Mouse (Mus musculus): ENCODE data around the gene 1810062G17Rik. TPM values are rescaled to one million over a fixed set of nuclear protein-coding genes. Genes with fewer than 3 reads are reported as not detected.

1810062G17Rik gene
- polyA plus RNA-seq, 1 experiment = not detected

DNA sequence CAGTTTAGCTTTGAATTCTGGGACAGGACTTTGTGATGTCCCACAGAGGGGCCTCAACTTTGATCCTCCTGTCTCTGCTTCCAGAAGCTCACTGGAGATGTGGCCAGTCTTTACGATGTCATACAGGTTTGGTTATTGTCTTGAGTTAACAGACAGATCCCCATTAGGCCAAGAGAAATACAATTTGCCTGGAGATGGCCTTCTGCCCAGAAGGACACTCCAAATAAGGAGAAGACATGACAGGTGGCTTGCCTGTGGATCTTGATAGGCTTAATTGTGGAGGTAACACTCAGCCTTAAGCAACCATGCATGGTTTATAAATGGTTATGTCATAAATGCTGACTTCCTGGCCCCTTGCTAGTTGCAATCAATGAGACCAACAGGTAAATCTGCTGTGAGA, 23.2 kb upstream of the 1810062G17Rik start:
- H3K36me3 ChIP-seq (ENCODE audit: control insufficient read depth) = peaks cover 4% of the 10 kb centered on the region; the same call in 1 of the 2 replicates
- H3K9me3 ChIP-seq (ENCODE audit: control insufficient read depth, low read length) = no peaks in the 10 kb centered on the region
- TF ChIP-seq TAL1 (IDR thresholded peaks at IDR 0.05; ENCODE audit: low read length) (no peak), GATA1 (IDR thresholded peaks at IDR 0.05; ENCODE audit: low read length) (no peak)
- no peaks in the 10 kb centered on the region for H3K27me3 ChIP-seq (ENCODE audit: control insufficient read depth)
- no peaks in the 10 kb centered on the region for H3K4me1 ChIP-seq (ENCODE audit: control insufficient read depth)
- no peak overlapping the region for H3K4me3 ChIP-seq (replicated peaks)

DNA sequence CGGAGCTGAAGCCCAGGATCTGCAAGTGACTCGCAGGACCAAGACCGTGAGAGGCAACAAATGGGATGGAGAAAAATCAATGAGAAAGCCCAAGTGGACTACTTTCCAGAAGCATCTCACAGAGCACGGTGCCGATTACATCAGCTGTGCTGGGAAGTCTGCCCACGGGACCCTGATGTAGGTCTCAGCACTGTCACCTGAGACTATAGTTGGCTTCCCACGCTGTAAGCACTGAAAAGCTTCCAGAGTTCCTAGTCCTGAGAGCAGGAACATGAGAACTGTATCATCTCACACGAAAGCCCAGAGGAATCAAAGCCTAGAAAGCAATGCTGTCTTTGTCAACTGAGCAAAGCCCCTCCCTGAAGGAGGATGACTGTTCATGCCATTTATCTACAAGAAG, 20.6 kb upstream of the 1810062G17Rik start:
- H3K4me3 ChIP-seq (replicated peaks) = no peak overlapping the region
- no peaks in the 10 kb centered on the region for H3K9me3 ChIP-seq (ENCODE audit: control insufficient read depth, low read length)
- TF ChIP-seq GATA1 (IDR thresholded peaks at IDR 0.05; ENCODE audit: low read length) = no peak
- H3K27me3 ChIP-seq (ENCODE audit: control insufficient read depth) = no peaks in the 10 kb centered on the region
- H3K4me1 ChIP-seq (ENCODE audit: control insufficient read depth) = no peaks in the 10 kb centered on the region
- H3K36me3 ChIP-seq (ENCODE audit: control insufficient read depth) = peaks cover 2% of the 10 kb centered on the region; the same call in 1 of the 2 replicates

DNA sequence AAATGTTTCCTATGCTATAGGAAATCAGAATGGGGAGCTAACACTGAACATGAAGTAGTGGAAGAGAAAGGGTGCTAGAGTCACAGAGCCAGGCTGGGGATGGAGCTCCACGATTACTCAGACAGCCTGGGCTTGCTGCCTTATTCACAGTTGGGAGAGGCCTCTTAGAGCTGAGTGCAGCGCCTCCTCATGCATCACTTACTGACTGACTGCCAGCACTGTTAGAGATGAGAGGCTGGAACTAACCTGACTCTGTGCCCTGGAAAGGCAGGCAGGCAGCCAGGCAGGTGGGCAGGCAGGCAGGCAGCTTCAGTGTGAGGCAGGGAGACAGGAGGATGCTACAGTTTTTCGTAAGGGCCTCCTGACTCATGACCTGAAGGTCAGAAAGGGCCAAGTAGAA, 20.2 kb upstream of the 1810062G17Rik start:
- peaks cover 2% of the 10 kb centered on the region; the same call in 1 of the 2 replicates for H3K36me3 ChIP-seq (ENCODE audit: control insufficient read depth)
- no peak overlapping the region for H3K4me3 ChIP-seq (replicated peaks)

DNA sequence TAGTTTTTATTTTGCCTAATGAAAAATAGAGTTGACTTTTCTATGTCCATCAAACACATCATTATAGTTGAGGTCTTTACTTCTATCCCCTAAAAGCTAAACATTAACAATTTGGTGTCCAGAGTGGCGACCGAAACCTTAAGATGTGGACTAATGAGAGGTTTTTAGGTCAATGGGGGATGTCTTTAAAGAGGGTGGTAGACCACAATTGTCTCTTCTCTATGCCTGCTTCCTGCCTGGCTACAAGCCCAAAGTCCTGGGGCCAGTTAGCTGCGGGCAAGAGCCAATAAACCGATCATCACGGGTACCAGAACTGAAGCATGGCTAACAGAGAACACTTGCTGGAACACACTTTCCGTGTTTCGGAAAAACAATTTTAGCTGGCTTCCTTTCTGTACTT, 15.0 kb upstream of the 1810062G17Rik start:
- H3K4me1 ChIP-seq (ENCODE audit: control insufficient read depth) = no peaks in the 10 kb centered on the region
- no peak overlapping the region for H3K4me3 ChIP-seq (replicated peaks)
- TF ChIP-seq GATA1 (IDR thresholded peaks at IDR 0.05; ENCODE audit: low read length) (no peak), TAL1 (IDR thresholded peaks at IDR 0.05; ENCODE audit: low read length) (no peak)
- no peaks in the 10 kb centered on the region for H3K9me3 ChIP-seq (ENCODE audit: control insufficient read depth, low read length)
- H3K27me3 ChIP-seq (ENCODE audit: control insufficient read depth) = no peaks in the 10 kb centered on the region
- H3K36me3 ChIP-seq (ENCODE audit: control insufficient read depth) = peaks cover 2% of the 10 kb centered on the region; the same call in 1 of the 2 replicates

More for the DNA sequence above, 20.2 kb upstream of the 1810062G17Rik start:
- TF ChIP-seq TAL1 (IDR thresholded peaks at IDR 0.05; ENCODE audit: low read length) = no peak
- no peak for TF ChIP-seq GATA1 (IDR thresholded peaks at IDR 0.05; ENCODE audit: low read length)
- Histone ChIP-seq H3K9me3 (ENCODE audit: control insufficient read depth, low read length) (no peaks in the 10 kb centered on the region), H3K4me1 (ENCODE audit: control insufficient read depth) (no peaks in the 10 kb centered on the region), H3K27me3 (ENCODE audit: control insufficient read depth) (no peaks in the 10 kb centered on the region)

DNA sequence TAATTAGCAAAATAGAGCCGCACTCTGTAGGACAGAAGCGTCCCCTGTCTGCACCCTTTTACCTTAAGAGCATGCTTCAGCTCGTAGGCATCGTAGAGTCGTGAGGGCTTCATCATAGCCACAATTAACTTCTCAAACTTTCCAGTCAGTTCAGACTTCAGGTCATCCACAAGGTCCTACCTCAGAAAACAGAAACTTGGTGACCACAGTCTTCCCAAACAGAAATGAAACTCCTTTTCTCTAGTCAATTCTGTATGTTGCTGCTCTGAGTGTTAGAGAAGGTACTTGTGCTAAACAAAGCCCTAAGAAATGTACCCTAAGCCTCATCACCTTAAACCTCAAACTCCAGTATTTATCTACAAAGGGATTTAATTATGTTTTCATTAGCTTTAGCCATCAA, 13.9 kb upstream of the 1810062G17Rik start:
- peaks cover 2% of the 10 kb centered on the region; the same call in 1 of the 2 replicates for H3K36me3 ChIP-seq (ENCODE audit: control insufficient read depth)
- no peak overlapping the region for H3K4me3 ChIP-seq (replicated peaks)
- no peaks in the 10 kb centered on the region for H3K4me1 ChIP-seq (ENCODE audit: control insufficient read depth)
- TF ChIP-seq TAL1 (IDR thresholded peaks at IDR 0.05; ENCODE audit: low read length) = no peak
- no peak for TF ChIP-seq GATA1 (IDR thresholded peaks at IDR 0.05; ENCODE audit: low read length)
- no peaks in the 10 kb centered on the region for H3K9me3 ChIP-seq (ENCODE audit: control insufficient read depth, low read length)
- no peaks in the 10 kb centered on the region for H3K27me3 ChIP-seq (ENCODE audit: control insufficient read depth)

DNA sequence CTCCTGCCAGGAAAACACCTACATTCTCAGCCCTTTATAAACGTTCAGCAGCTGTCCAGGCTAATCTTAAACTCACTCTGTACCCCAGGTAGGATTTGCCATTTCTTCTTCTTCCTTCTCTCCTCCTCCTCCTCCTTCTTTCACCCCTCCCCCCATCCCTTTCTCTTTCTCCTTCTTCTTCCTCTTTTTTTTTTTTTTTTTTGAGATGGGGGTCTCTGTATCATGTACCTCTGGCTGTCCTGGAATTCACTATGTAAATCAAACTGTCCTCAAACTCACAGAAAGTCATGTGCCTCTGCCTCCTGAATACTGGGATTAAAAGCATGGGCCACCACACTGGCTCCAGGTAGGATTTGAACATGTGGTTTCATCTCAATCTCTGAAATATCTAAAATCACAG, 13.4 kb upstream of the 1810062G17Rik start:
- TF ChIP-seq GATA1 (IDR thresholded peaks at IDR 0.05; ENCODE audit: low read length) = no peak
- TF ChIP-seq TAL1 (IDR thresholded peaks at IDR 0.05; ENCODE audit: low read length) = no peak
- Histone ChIP-seq H3K36me3 (ENCODE audit: control insufficient read depth) (peaks cover 2% of the 10 kb centered on the region; the same call in 1 of the 2 replicates), H3K4me3 (replicated peaks) (no peak overlapping the region), H3K27me3 (ENCODE audit: control insufficient read depth) (no peaks in the 10 kb centered on the region), H3K4me1 (ENCODE audit: control insufficient read depth) (no peaks in the 10 kb centered on the region), H3K9me3 (ENCODE audit: control insufficient read depth, low read length) (no peaks in the 10 kb centered on the region)

DNA sequence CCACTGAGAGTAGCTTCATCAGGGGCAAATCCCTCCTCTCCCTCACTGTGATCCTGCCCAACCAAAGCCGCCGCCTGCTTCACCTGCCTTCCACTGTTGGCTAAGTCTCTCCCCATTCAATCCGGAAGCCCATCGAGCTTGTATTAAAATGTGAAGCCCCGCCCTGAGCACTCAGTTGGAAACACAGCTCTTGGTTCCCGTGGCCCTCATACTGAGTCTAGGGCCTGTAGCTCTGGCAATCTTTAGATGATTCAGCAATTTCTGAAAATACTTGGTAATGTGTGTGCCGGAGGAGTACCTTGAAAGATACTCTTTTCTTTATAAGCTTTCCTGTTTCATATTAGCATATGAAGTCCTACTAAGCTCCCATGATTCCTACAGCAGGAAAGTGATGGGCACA, 10.2 kb upstream of the 1810062G17Rik start:
- no peaks in the 10 kb centered on the region for H3K9me3 ChIP-seq (ENCODE audit: control insufficient read depth, low read length)
- no peaks in the 10 kb centered on the region for H3K4me1 ChIP-seq (ENCODE audit: control insufficient read depth)
- H3K36me3 ChIP-seq (ENCODE audit: control insufficient read depth) = no peaks in the 10 kb centered on the region
- H3K27me3 ChIP-seq (ENCODE audit: control insufficient read depth) = no peaks in the 10 kb centered on the region
- TF ChIP-seq TAL1 (IDR thresholded peaks at IDR 0.05; ENCODE audit: low read length) = no peak
- TF ChIP-seq GATA1 (IDR thresholded peaks at IDR 0.05; ENCODE audit: low read length) = no peak
- H3K4me3 ChIP-seq (replicated peaks) = no peak overlapping the region

DNA sequence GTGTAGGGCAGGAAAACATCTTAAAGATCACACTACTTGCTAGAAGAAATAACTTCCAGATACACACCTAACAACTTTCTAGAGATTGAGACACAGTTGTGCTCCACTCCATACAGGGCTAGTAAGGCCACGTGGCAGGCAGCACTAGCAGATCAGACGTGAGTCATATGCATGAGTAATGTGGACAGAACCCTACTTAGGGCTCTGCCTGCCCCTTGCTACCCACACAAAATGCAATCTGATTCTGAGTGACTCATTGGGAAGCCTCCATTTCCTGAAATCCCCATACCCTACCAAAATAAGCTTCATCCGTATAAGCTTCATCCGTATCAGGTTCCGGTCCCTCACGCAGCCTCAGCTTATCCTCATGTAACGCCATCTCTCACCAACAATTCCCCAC, 8.1 kb upstream of the 1810062G17Rik start:
- Histone ChIP-seq H3K9me3 (ENCODE audit: control insufficient read depth, low read length) (no peaks in the 10 kb centered on the region), H3K4me3 (replicated peaks) (no peak overlapping the region), H3K4me1 (ENCODE audit: control insufficient read depth) (no peaks in the 10 kb centered on the region), H3K27me3 (ENCODE audit: control insufficient read depth) (no peaks in the 10 kb centered on the region), H3K36me3 (ENCODE audit: control insufficient read depth) (no peaks in the 10 kb centered on the region)
- no peak for TF ChIP-seq TAL1 (IDR thresholded peaks at IDR 0.05; ENCODE audit: low read length)
- TF ChIP-seq GATA1 (IDR thresholded peaks at IDR 0.05; ENCODE audit: low read length) = no peak

DNA sequence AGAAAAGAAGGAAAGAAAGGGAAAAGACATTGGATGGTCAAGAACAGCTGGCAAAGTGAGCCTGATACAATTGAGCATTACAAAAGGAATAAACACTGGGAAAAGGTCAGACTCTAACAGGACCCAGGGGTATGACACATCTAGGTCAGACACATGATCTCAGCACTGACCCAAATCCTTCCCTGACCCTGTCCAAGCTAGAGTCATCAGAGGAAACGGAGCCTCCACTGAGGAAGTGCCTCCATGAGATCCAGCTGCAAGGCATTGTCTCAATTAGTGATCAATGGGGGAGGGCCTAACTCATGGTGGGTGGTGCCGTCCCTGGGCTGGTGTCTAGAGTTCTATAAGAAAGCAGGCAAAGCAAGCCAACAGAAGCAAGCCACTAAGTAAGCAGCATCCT, 6.9 kb upstream of the 1810062G17Rik start:
- H3K4me1 ChIP-seq (ENCODE audit: control insufficient read depth) = no peaks in the 10 kb centered on the region
- no peaks in the 10 kb centered on the region for H3K36me3 ChIP-seq (ENCODE audit: control insufficient read depth)
- H3K4me3 ChIP-seq (replicated peaks) = no peak overlapping the region
- H3K27me3 ChIP-seq (ENCODE audit: control insufficient read depth) = no peaks in the 10 kb centered on the region
- no peaks in the 10 kb centered on the region for H3K9me3 ChIP-seq (ENCODE audit: control insufficient read depth, low read length)
- TF ChIP-seq TAL1 (IDR thresholded peaks at IDR 0.05; ENCODE audit: low read length) (no peak), GATA1 (IDR thresholded peaks at IDR 0.05; ENCODE audit: low read length) (no peak)

DNA sequence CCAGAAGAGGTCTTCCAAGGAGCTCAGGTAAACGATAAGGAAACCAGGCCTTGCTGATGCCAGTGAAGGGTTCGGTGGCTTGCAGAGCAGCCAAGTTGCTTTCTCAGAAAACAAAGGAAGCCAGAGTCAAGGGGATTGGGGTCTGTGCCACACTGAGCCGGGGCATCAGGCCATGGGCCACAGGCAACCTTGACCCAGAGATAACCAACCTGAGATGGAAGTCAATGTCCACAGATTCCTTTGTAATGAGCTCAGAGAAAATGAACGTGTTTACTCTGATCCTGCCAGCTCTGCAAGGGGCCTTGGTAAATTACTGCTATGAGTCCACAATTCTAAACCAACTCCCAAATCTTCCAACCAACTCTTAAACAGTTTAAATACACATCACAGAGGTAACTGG, 3.9 kb upstream of the 1810062G17Rik start:
- Histone ChIP-seq H3K36me3 (ENCODE audit: control insufficient read depth) (no peaks in the 10 kb centered on the region), H3K27me3 (ENCODE audit: control insufficient read depth) (peaks cover 12% of the 10 kb centered on the region), H3K4me1 (ENCODE audit: control insufficient read depth) (peaks cover 17% of the 10 kb centered on the region), H3K4me3 (replicated peaks) (no peak overlapping the region), H3K9me3 (ENCODE audit: control insufficient read depth, low read length) (no peaks in the 10 kb centered on the region)
- TF ChIP-seq TAL1 (IDR thresholded peaks at IDR 0.05; ENCODE audit: low read length) (no peak), GATA1 (IDR thresholded peaks at IDR 0.05; ENCODE audit: low read length) (no peak)

Data from erythroblast, embryonic 14.5 days (primary cell).